Mouse (Mus musculus): ENCODE results near the gene Nexn. TPM values are rescaled to one million over a fixed set of nuclear protein-coding genes. Genes with fewer than 3 reads are reported as not detected.

Gene Nexn
- polyA plus RNA-seq, 1 experiment from 2014 or later = 4.3 TPM

DNA sequence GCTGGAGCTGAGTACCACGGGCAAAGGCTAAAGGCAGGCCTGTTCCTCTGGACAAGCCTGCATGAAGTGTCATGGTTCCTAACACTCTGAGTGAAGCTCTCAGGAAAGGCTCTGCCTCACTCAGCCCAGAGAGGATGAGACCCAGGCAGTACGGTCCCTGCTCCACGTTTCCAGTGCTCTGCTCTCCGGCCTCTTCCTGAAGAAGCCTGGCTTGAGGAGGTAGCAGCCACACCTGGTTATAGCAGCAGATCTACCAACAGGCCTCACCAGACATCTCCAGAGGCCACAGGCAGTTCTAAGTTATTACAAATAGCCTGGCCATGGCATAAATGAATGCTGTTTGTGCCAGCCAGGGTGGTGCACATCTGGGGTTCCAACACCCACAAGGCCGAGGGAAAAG is 22.1 kb upstream of the Nexn start:
- ATAC-seq (replicated peaks; ENCODE audit: low FRiP score) (no peak), DNase-seq (ENCODE audit: low spot score) (no peak)
- no peaks in the 10 kb centered on the region for H3K27me3 ChIP-seq (ENCODE audit: control insufficient read depth, insufficient read depth, low read length)
- H3K4me3 ChIP-seq (ENCODE audit: low read depth, low read length) = no peak overlapping the region
- WGBS = 95% methylated on average over 5 of the region's 5 CpGs
- no peak overlapping the region for H3K4me2 ChIP-seq (ENCODE audit: low read depth, low read length, severe bottlenecking)
- H3K36me3 ChIP-seq (ENCODE audit: control insufficient read depth, insufficient read depth, low read length) = no peaks in the 10 kb centered on the region
- H3K9me3 ChIP-seq (ENCODE audit: control insufficient read depth, low read length) = no peaks in the 10 kb centered on the region
- no peaks in the 10 kb centered on the region for H3K4me1 ChIP-seq (replicated peaks; ENCODE audit: control insufficient read depth, insufficient read depth, low read length)
- H3K9ac ChIP-seq (ENCODE audit: low read length) = no peak overlapping the region
- no peak overlapping the region for H3K27ac ChIP-seq (ENCODE audit: low read depth, low read length)

DNA sequence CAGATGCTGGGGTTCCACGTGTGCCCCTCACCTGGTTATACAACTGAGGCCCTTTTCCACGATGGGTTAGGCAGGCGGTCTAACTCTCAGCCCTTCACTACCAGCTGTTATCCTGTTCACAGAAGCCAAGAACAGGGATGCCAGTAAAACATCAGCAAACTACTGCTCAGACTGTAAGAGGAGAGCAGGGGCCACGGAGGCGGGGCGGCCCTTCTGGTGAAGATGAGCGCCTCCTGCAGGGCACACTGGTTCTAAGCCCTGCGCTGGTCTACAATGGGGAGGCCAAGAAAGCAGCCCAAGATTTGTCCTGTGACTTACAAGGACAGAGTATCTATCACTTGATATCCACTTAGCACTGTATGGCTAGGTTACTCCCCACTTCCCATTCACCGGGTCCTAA is 21.7 kb upstream of the Nexn start:
- Histone ChIP-seq H3K27me3 (ENCODE audit: control insufficient read depth, insufficient read depth, low read length) (no peaks in the 10 kb centered on the region), H3K4me3 (ENCODE audit: low read depth, low read length) (no peak overlapping the region), H3K4me1 (replicated peaks; ENCODE audit: control insufficient read depth, insufficient read depth, low read length) (no peaks in the 10 kb centered on the region), H3K9ac (ENCODE audit: low read length) (no peak overlapping the region), H3K9me3 (ENCODE audit: control insufficient read depth, low read length) (no peaks in the 10 kb centered on the region), H3K27ac (ENCODE audit: low read depth, low read length) (no peak overlapping the region), H3K36me3 (ENCODE audit: control insufficient read depth, insufficient read depth, low read length) (no peaks in the 10 kb centered on the region), H3K4me2 (ENCODE audit: low read depth, low read length, severe bottlenecking) (no peak overlapping the region)
- ATAC-seq (replicated peaks; ENCODE audit: low FRiP score) (no peak), DNase-seq (ENCODE audit: low spot score) (no peak)
- 81% methylated on average over 9 of the region's 9 CpGs for WGBS

DNA sequence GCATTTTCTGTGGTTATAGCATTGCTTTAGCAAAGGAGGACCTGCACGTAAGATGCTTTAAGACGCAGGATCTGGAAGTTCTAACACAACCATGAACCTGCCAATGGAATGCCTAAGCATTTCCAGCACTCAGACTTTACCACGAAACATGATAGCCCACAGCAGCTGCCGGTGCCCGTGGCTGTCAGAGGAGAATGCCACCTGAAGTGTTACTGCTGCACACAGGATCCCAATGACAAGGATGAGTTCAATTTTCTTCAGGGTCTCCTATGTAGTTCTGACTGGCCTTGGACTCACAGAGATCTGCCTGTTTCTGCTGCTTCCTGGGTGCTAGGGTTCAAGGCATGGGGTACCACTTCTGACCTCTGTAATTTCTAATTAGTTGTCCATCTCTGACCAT is 18.6 kb upstream of the Nexn start:
- DNase-seq (ENCODE audit: low spot score) = no peak
- no peaks in the 10 kb centered on the region for H3K27me3 ChIP-seq (ENCODE audit: control insufficient read depth, insufficient read depth, low read length)
- no peak overlapping the region for H3K9ac ChIP-seq (ENCODE audit: low read length)
- no peak for ATAC-seq (replicated peaks; ENCODE audit: low FRiP score)
- H3K4me3 ChIP-seq (ENCODE audit: low read depth, low read length) = no peak overlapping the region
- H3K4me2 ChIP-seq (ENCODE audit: low read depth, low read length, severe bottlenecking) = no peak overlapping the region
- 87% methylated on average over 5 of the region's 5 CpGs for WGBS
- H3K27ac ChIP-seq (ENCODE audit: low read depth, low read length) = no peak overlapping the region
- H3K9me3 ChIP-seq (ENCODE audit: control insufficient read depth, low read length) = no peaks in the 10 kb centered on the region
- H3K4me1 ChIP-seq (replicated peaks; ENCODE audit: control insufficient read depth, insufficient read depth, low read length) = no peaks in the 10 kb centered on the region
- H3K36me3 ChIP-seq (ENCODE audit: control insufficient read depth, insufficient read depth, low read length) = no peaks in the 10 kb centered on the region

- H3K4me1 ChIP-seq (replicated peaks; ENCODE audit: control insufficient read depth, insufficient read depth, low read length) = no peaks in the 10 kb centered on the region
- H3K9ac ChIP-seq (ENCODE audit: low read length) = no peak overlapping the region
- no peak overlapping the region for H3K4me3 ChIP-seq (ENCODE audit: low read depth, low read length)
- H3K36me3 ChIP-seq (ENCODE audit: control insufficient read depth, insufficient read depth, low read length) = no peaks in the 10 kb centered on the region
- H3K27me3 ChIP-seq (ENCODE audit: control insufficient read depth, insufficient read depth, low read length) = no peaks in the 10 kb centered on the region
- DNase-seq (ENCODE audit: low spot score) = no peak
- no peak for ATAC-seq (replicated peaks; ENCODE audit: low FRiP score)
- H3K9me3 ChIP-seq (ENCODE audit: control insufficient read depth, low read length) = no peaks in the 10 kb centered on the region
- H3K27ac ChIP-seq (ENCODE audit: low read depth, low read length) = no peak overlapping the region
- no peak overlapping the region for H3K4me2 ChIP-seq (ENCODE audit: low read depth, low read length, severe bottlenecking)
- 100% methylated on average over 1 of the region's 1 CpGs for WGBS
Measured at GRCm38 (mm10) chr3:152284306-152284705, 18.2 kb upstream of the Nexn start.

DNA sequence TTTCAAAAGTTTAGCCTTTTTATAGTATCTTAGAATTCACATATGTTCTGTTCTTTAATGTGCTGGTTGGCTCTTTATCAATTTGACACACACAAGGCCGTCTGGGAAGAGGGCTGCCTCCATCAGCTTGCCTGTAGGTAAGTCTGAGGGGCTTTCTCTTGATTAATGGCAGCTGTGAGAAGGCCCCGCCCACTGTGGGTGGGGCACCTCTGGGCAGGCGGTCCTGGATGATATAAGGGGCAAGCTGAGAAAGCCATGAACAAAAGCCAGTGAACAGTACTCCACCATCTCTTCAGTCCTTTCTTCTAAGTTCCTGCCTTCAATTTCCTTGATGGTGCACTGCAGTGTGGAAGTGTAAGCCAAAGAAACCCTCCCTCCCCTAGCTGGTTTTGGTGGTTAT is 16.0 kb upstream of the Nexn start:
- H3K9me3 ChIP-seq (ENCODE audit: control insufficient read depth, low read length) = no peaks in the 10 kb centered on the region
- DNase-seq (ENCODE audit: low spot score) (no peak), ATAC-seq (replicated peaks; ENCODE audit: low FRiP score) (no peak)
- H3K4me2 ChIP-seq (ENCODE audit: low read depth, low read length, severe bottlenecking) = no peak overlapping the region
- no peak overlapping the region for H3K4me3 ChIP-seq (ENCODE audit: low read depth, low read length)
- H3K4me1 ChIP-seq (replicated peaks; ENCODE audit: control insufficient read depth, insufficient read depth, low read length) = no peaks in the 10 kb centered on the region
- 42% methylated on average over 3 of the region's 3 CpGs for WGBS
- no peak overlapping the region for H3K27ac ChIP-seq (ENCODE audit: low read depth, low read length)
- H3K36me3 ChIP-seq (ENCODE audit: control insufficient read depth, insufficient read depth, low read length) = no peaks in the 10 kb centered on the region
- no peaks in the 10 kb centered on the region for H3K27me3 ChIP-seq (ENCODE audit: control insufficient read depth, insufficient read depth, low read length)
- H3K9ac ChIP-seq (ENCODE audit: low read length) = no peak overlapping the region

DNA sequence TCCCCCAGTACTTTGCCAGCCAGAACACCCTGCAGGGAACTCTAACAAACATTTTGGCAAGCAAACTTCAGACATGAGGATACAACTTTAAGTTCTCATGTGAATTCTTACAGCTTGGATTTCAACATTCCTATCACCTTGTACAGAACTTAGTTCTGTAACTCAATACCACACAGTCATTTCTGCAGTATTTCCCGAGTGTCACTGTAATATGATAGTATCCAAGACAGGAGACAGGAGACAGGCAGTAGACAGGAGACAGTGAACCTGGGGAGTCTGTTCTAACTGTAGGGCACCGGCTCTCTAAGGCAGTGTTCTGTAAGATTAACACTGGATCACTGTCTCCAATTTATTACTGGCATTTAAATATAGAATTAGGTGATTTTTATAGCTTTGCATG is 12.3 kb upstream of the Nexn start:
- Histone ChIP-seq H3K4me2 (ENCODE audit: low read depth, low read length, severe bottlenecking) (no peak overlapping the region), H3K4me3 (ENCODE audit: low read depth, low read length) (no peak overlapping the region), H3K27me3 (ENCODE audit: control insufficient read depth, insufficient read depth, low read length) (no peaks in the 10 kb centered on the region), H3K36me3 (ENCODE audit: control insufficient read depth, insufficient read depth, low read length) (peaks cover 2% of the 10 kb centered on the region; the same call in 1 of the 2 replicates), H3K9me3 (ENCODE audit: control insufficient read depth, low read length) (no peaks in the 10 kb centered on the region), H3K27ac (ENCODE audit: low read depth, low read length) (no peak overlapping the region), H3K4me1 (replicated peaks; ENCODE audit: control insufficient read depth, insufficient read depth, low read length) (no peaks in the 10 kb centered on the region), H3K9ac (ENCODE audit: low read length) (no peak overlapping the region)
- WGBS = 75% methylated on average over 2 of the region's 2 CpGs
- ATAC-seq (replicated peaks; ENCODE audit: low FRiP score) (no peak), DNase-seq (ENCODE audit: low spot score) (no peak)

DNA sequence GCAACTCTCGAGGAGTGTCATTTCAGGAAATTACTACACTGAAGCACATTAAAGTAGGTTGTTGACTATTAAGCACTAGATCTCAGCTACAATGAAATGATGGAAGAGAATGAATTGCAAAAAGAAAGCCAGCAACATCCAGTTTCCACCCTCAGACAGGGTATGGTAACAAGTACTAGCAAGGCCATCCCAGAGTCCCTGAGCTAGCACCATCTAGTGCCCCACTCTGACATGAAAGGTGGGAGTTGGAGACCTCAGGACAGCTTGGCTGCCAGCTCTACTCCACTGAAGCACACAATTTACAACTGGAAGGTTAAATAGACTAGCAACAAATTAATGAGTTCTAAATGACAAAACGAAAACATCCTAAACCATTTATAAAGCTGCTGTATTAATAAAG is 11.8 kb upstream of the Nexn start:
- no peak for DNase-seq (ENCODE audit: low spot score)
- no peaks in the 10 kb centered on the region for H3K9me3 ChIP-seq (ENCODE audit: control insufficient read depth, low read length)
- H3K27me3 ChIP-seq (ENCODE audit: control insufficient read depth, insufficient read depth, low read length) = no peaks in the 10 kb centered on the region
- no peak overlapping the region for H3K27ac ChIP-seq (ENCODE audit: low read depth, low read length)
- 89% methylated on average over 2 of the region's 2 CpGs for WGBS
- ATAC-seq (replicated peaks; ENCODE audit: low FRiP score) = no peak
- no peak overlapping the region for H3K4me2 ChIP-seq (ENCODE audit: low read depth, low read length, severe bottlenecking)
- no peaks in the 10 kb centered on the region for H3K4me1 ChIP-seq (replicated peaks; ENCODE audit: control insufficient read depth, insufficient read depth, low read length)
- H3K36me3 ChIP-seq (ENCODE audit: control insufficient read depth, insufficient read depth, low read length) = peaks cover 2% of the 10 kb centered on the region; the same call in 1 of the 2 replicates
- H3K4me3 ChIP-seq (ENCODE audit: low read depth, low read length) = no peak overlapping the region
- no peak overlapping the region for H3K9ac ChIP-seq (ENCODE audit: low read length)

DNA sequence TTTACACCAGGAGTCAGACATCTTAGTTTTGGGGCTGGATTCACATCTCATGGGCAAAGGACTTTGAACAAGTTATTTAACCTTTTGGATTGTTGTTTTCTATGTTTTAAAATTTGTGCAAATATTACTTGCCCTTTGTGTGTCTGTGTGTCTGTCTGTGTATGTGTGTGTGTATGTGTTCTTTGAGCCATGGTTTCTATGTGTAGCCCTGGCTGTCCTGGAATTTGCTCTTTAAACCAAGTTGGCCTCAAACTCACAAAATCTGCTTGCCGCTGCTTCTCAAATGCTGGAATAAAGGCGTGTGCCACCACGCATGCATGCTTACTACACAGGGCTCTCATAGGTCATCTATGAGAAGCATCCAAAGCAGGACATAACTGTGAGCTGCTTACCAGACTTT is 10.8 kb upstream of the Nexn start:
- Histone ChIP-seq H3K27me3 (ENCODE audit: control insufficient read depth, insufficient read depth, low read length) (no peaks in the 10 kb centered on the region), H3K36me3 (ENCODE audit: control insufficient read depth, insufficient read depth, low read length) (peaks cover 2% of the 10 kb centered on the region; the same call in 1 of the 2 replicates), H3K4me1 (replicated peaks; ENCODE audit: control insufficient read depth, insufficient read depth, low read length) (no peaks in the 10 kb centered on the region), H3K9me3 (ENCODE audit: control insufficient read depth, low read length) (no peaks in the 10 kb centered on the region), H3K4me2 (ENCODE audit: low read depth, low read length, severe bottlenecking) (no peak overlapping the region), H3K27ac (ENCODE audit: low read depth, low read length) (no peak overlapping the region), H3K9ac (ENCODE audit: low read length) (no peak overlapping the region), H3K4me3 (ENCODE audit: low read depth, low read length) (no peak overlapping the region)
- ATAC-seq (replicated peaks; ENCODE audit: low FRiP score) = no peak
- 94% methylated on average over 3 of the region's 3 CpGs for WGBS
- DNase-seq (ENCODE audit: low spot score) = no peak

- no peak overlapping the region for H3K27ac ChIP-seq (ENCODE audit: low read depth, low read length)
- no peaks in the 10 kb centered on the region for H3K9me3 ChIP-seq (ENCODE audit: control insufficient read depth, low read length)
- H3K4me1 ChIP-seq (replicated peaks; ENCODE audit: control insufficient read depth, insufficient read depth, low read length) = no peaks in the 10 kb centered on the region
- no peaks in the 10 kb centered on the region for H3K27me3 ChIP-seq (ENCODE audit: control insufficient read depth, insufficient read depth, low read length)
- H3K4me3 ChIP-seq (ENCODE audit: low read depth, low read length) = no peak overlapping the region
- peaks cover 2% of the 10 kb centered on the region; the same call in 1 of the 2 replicates for H3K36me3 ChIP-seq (ENCODE audit: control insufficient read depth, insufficient read depth, low read length)
- no peak for ATAC-seq (replicated peaks; ENCODE audit: low FRiP score)
- no peak for DNase-seq (ENCODE audit: low spot score)
- no peak overlapping the region for H3K4me2 ChIP-seq (ENCODE audit: low read depth, low read length, severe bottlenecking)
- 78% methylated on average over 8 of the region's 8 CpGs for WGBS
- H3K9ac ChIP-seq (ENCODE audit: low read length) = no peak overlapping the region
Measured at GRCm38 (mm10) chr3:152275008-152275407, 8.9 kb upstream of the Nexn start.
